Mouse (Mus musculus) stomach, embryonic 16.5 days (tissue): ENCODE results near the gene Acadsb. TPM values are rescaled to one million over a fixed set of nuclear protein-coding genes. Genes with fewer than 3 reads are reported as not detected.

Experiments
- ATAC-seq: fragments of 200-750 bp; cut with Nextera tagmentation; 2 replicates; pipeline ENCODE4 v1.8.0; 2017; ENCODE audit warnings: moderate number of reproducible peaks, moderate TSS enrichment; ENCODE audit not compliant: insufficient read depth, low FRiP score
- H3K27ac ChIP-seq: fragments of 300-500 bp; sonication (generic); 2 replicates; pipeline ENCODE4 v1.5.1; 2014; ENCODE audit warnings: low read length
- H3K27me3 ChIP-seq: fragments of 300-500 bp; sonication (generic); 2 replicates; pipeline ENCODE4 v1.6.1; 2014; ENCODE audit warnings: low read length, control low read depth, mixed read lengths; ENCODE audit not compliant: control insufficient read depth, insufficient read depth
- H3K36me3 ChIP-seq: fragments of 300-500 bp; sonication (generic); 2 replicates; pipeline ENCODE4 v1.6.1; 2014; ENCODE audit warnings: low read length; ENCODE audit not compliant: control insufficient read depth, insufficient read depth
- H3K4me1 ChIP-seq: fragments of 300-500 bp; sonication (generic); 2 replicates; pipeline ENCODE4 v1.6.1; 2014; ENCODE audit warnings: low read length, control low read depth, mixed read lengths; ENCODE audit not compliant: control insufficient read depth, insufficient read depth
- H3K4me2 ChIP-seq: fragments of 300-500 bp; sonication (generic); 2 replicates; pipeline ENCODE4 v1.6.1; 2014; ENCODE audit warnings: low read depth, low read length, mixed read lengths
- H3K4me3 ChIP-seq: fragments of 300-500 bp; sonication (generic); replicated peaks from 2 replicates; pipeline ENCODE4 v1.5.1; 2014; ENCODE audit warnings: mild to moderate bottlenecking, low read length
- H3K9ac ChIP-seq: fragments of 300-500 bp; sonication (generic); 2 replicates; pipeline ENCODE4 v1.6.1; 2014; ENCODE audit warnings: low read length
- H3K9me3 ChIP-seq: fragments of 300-500 bp; sonication (generic); replicated peaks from 2 replicates; pipeline ENCODE4 v1.6.1; 2016; ENCODE audit warnings: low read length, control low read depth; ENCODE audit not compliant: control insufficient read depth
- WGBS: fragments of 180-500 bp; shearing (Covaris S2); extraction: QIAGEN DNeasy Blood & Tissue Kit; methylation state at CpG from one replicate; pipeline ENCODE4 v1.1.7; 2014; 5-methylcytosine and 5-hydroxymethylcytosine counted together
- polyA plus RNA-seq: library from polyadenylated mRNA; unstranded; fragments of >200 nt; fragmentation: Nextera tagmentation; extraction: Ambion mirVana; gene quantifications from 2 replicates; pipeline ENCODE4 v1.2.1, GENCODE M21; 2015

Acadsb gene
- polyA plus RNA-seq, 1 experiment from 2014 or later = 115 TPM

GRCm38 (mm10) chr7:131434276-131434675 lies 23.9 kb downstream of the Acadsb start:
- Histone ChIP-seq H3K27ac (no peak overlapping the region), H3K9ac (no peak overlapping the region), H3K27me3 (no peaks in the 10 kb centered on the region), H3K4me3 (no peak overlapping the region), H3K4me2 (no peak overlapping the region), H3K4me1 (no peaks in the 10 kb centered on the region), H3K36me3 (peaks cover 4% of the 10 kb centered on the region; the same call in 1 of the 2 replicates), H3K9me3 (no peaks in the 10 kb centered on the region)
- 90% methylated on average over 1 of the region's 1 CpGs for WGBS
- ATAC-seq = no peak

GRCm38 (mm10) chr7:131437051-131437450 lies 26.6 kb downstream of the Acadsb start:
- ATAC-seq = no peak
- no peak overlapping the region for H3K27ac ChIP-seq
- WGBS = 55% methylated on average over 3 of the region's 3 CpGs
- no peaks in the 10 kb centered on the region for H3K36me3 ChIP-seq
- H3K4me2 ChIP-seq = no peak overlapping the region
- H3K4me1 ChIP-seq = no peaks in the 10 kb centered on the region
- H3K4me3 ChIP-seq = no peak overlapping the region
- no peaks in the 10 kb centered on the region for H3K27me3 ChIP-seq
- H3K9ac ChIP-seq = no peak overlapping the region
- H3K9me3 ChIP-seq = no peaks in the 10 kb centered on the region

GRCm38 (mm10) chr7:131456714-131457113 lies 46.3 kb downstream of the Acadsb start:
- 77% methylated on average over 5 of the region's 5 CpGs for WGBS
- Histone ChIP-seq H3K27me3 (no peaks in the 10 kb centered on the region), H3K4me2 (no peak overlapping the region), H3K9ac (no peak overlapping the region), H3K36me3 (no peaks in the 10 kb centered on the region), H3K27ac (no peak overlapping the region), H3K4me1 (no peaks in the 10 kb centered on the region), H3K9me3 (no peaks in the 10 kb centered on the region), H3K4me3 (no peak overlapping the region)
- ATAC-seq = no peak

GRCm38 (mm10) chr7:131465117-131465601 lies 54.8 kb downstream of the Acadsb start:
- Histone ChIP-seq H3K4me2 (no peak overlapping the region), H3K4me3 (no peak overlapping the region), H3K4me1 (no peaks in the 10 kb centered on the region), H3K27me3 (no peaks in the 10 kb centered on the region), H3K9ac (no peak overlapping the region), H3K36me3 (no peaks in the 10 kb centered on the region), H3K27ac (no peak overlapping the region), H3K9me3 (no peaks in the 10 kb centered on the region)
- 74% methylated on average over 3 of the region's 3 CpGs for WGBS
- ATAC-seq = no peak

- H3K27ac ChIP-seq = no peak overlapping the region
- WGBS = 54% methylated on average over 3 of the region's 3 CpGs
Observed at GRCm38 (mm10) chr7:131465735-131466134, 55.3 kb downstream of the Acadsb start.

GRCm38 (mm10) chr7:131467312-131467711 lies 56.9 kb downstream of the Acadsb start:
- Histone ChIP-seq H3K4me2 (no peak overlapping the region), H3K9me3 (no peaks in the 10 kb centered on the region), H3K4me1 (no peaks in the 10 kb centered on the region), H3K27ac (no peak overlapping the region), H3K27me3 (no peaks in the 10 kb centered on the region), H3K36me3 (no peaks in the 10 kb centered on the region), H3K9ac (no peak overlapping the region), H3K4me3 (no peak overlapping the region)
- no peak for ATAC-seq
- 82% methylated on average over 3 of the region's 3 CpGs for WGBS

More at GRCm38 (mm10) chr7:131465735-131466134, 55.3 kb downstream of the Acadsb start:
- Histone ChIP-seq H3K4me2 (no peak overlapping the region), H3K9ac (no peak overlapping the region), H3K4me3 (no peak overlapping the region), H3K9me3 (no peaks in the 10 kb centered on the region), H3K36me3 (no peaks in the 10 kb centered on the region), H3K27me3 (no peaks in the 10 kb centered on the region), H3K4me1 (no peaks in the 10 kb centered on the region)
- ATAC-seq = no peak

- Histone ChIP-seq H3K9me3 (no peaks in the 10 kb centered on the region), H3K27ac (no peak overlapping the region), H3K4me1 (no peaks in the 10 kb centered on the region), H3K4me3 (no peak overlapping the region), H3K27me3 (no peaks in the 10 kb centered on the region), H3K36me3 (no peaks in the 10 kb centered on the region), H3K4me2 (no peak overlapping the region), H3K9ac (no peak overlapping the region)
- 72% methylated on average over 3 of the region's 3 CpGs for WGBS
- ATAC-seq = no peak
Observed at GRCm38 (mm10) chr7:131469506-131469905, 59.1 kb downstream of the Acadsb start.

GRCm38 (mm10) chr7:131471551-131471950 lies 61.1 kb downstream of the Acadsb start:
- no peak overlapping the region for H3K4me3 ChIP-seq
- no peaks in the 10 kb centered on the region for H3K9me3 ChIP-seq
- H3K9ac ChIP-seq = no peak overlapping the region
- ATAC-seq = no peak
- WGBS = 83% methylated on average over 5 of the region's 5 CpGs
- H3K4me2 ChIP-seq = no peak overlapping the region
- H3K27me3 ChIP-seq = no peaks in the 10 kb centered on the region
- H3K36me3 ChIP-seq = no peaks in the 10 kb centered on the region
- no peak overlapping the region for H3K27ac ChIP-seq
- no peaks in the 10 kb centered on the region for H3K4me1 ChIP-seq

GRCm38 (mm10) chr7:131477140-131477539 lies 66.7 kb downstream of the Acadsb start:
- no peak for ATAC-seq
- Histone ChIP-seq H3K4me1 (no peaks in the 10 kb centered on the region), H3K4me2 (no peak overlapping the region), H3K36me3 (no peaks in the 10 kb centered on the region), H3K4me3 (no peak overlapping the region), H3K27ac (no peak overlapping the region), H3K27me3 (no peaks in the 10 kb centered on the region), H3K9ac (no peak overlapping the region), H3K9me3 (no peaks in the 10 kb centered on the region)
- 18% methylated on average over 8 of the region's 8 CpGs for WGBS

- Histone ChIP-seq H3K9me3 (no peaks in the 10 kb centered on the region), H3K27ac (no peak overlapping the region), H3K36me3 (no peaks in the 10 kb centered on the region), H3K4me2 (no peak overlapping the region), H3K9ac (no peak overlapping the region), H3K4me3 (no peak overlapping the region), H3K27me3 (no peaks in the 10 kb centered on the region), H3K4me1 (no peaks in the 10 kb centered on the region)
- ATAC-seq = no peak
- WGBS = 94% methylated on average over 5 of the region's 5 CpGs
Observed at GRCm38 (mm10) chr7:131478403-131478802, 68.0 kb downstream of the Acadsb start.
